Mouse (Mus musculus) retina, adult 2 months (tissue): Measurements from ENCODE around the gene Ppp1r35.

Experiments used
- DNase-seq: peaks from one replicate; pipeline ENCODE4 v3.0.0-alpha.2; 2012; ENCODE audit warnings: low read depth, low spot score

Gene Ppp1r35

GRCm38 (mm10) chr5:137751221-137751887, 27.3 kb upstream of the Ppp1r35 start:
- DNase-seq = no peak

GRCm38 (mm10) chr5:137751988-137752387, 26.7 kb upstream of the Ppp1r35 start:
- DNase-seq = no peak

- no peak for DNase-seq
Measured at GRCm38 (mm10) chr5:137753111-137753832, 25.4 kb upstream of the Ppp1r35 start.

GRCm38 (mm10) chr5:137755425-137755824, 23.2 kb upstream of the Ppp1r35 start:
- no peak for DNase-seq

DNA sequence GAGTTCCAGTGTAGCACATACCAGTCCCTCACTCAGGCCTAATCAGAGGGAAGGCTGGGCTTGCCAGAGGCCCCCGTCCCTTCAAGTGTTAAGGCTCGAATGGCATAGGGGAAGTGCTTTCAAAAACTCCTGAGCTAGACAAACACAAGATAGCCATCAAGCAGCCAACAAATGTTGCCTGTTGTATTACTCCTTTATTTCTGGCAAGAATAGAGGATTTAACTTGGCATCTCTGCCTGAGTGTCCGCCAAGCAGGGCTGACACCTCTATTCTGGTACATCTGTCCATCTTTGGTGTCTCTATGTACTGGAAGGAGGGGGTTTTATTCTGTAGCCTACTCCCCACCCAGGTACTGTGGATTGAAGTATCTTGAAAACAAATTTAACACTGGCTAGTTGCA, 22.5 kb upstream of the Ppp1r35 start:
- DNase-seq = no peak

- DNase-seq = no peak
Measured at GRCm38 (mm10) chr5:137756882-137757661, 21.6 kb upstream of the Ppp1r35 start.

GRCm38 (mm10) chr5:137757887-137758286, 20.8 kb upstream of the Ppp1r35 start:
- no peak for DNase-seq

DNA sequence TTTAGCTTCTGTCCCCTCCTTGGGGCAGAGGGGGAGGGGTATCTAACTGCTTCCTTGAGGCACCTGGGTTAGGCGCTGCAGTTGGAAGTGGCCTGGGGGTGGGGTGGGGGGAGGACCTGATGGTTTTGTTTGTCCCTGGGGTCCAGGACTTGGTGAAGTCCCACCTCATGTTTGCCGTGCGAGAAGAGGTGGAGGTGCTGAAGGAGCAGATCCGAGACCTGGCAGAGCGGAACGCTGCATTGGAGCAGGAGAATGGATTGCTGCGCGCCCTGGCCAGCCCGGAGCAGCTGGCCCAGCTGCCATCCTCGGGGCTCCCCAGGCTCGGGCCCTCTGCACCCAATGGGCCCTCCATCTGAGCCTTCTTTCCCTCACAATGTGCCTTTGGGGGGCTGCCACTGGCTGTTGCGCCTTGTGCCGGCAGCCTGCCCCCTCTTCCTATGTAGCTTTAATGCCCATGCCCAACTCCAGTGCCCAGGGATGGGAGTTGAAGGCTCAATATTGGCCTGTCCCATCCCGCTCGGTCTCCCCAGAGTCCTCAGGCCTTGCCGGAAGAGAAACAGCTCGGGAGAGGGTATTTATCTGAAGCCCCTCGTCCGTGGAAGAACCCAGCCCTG, 19.6 kb upstream of the Ppp1r35 start:
- no peak for DNase-seq

GRCm38 (mm10) chr5:137759971-137760412, 18.7 kb upstream of the Ppp1r35 start:
- no peak for DNase-seq

GRCm38 (mm10) chr5:137764609-137765340, 13.9 kb upstream of the Ppp1r35 start:
- DNase-seq = no peak

- DNase-seq = no peak
Measured at GRCm38 (mm10) chr5:137766270-137766669, 12.4 kb upstream of the Ppp1r35 start.

DNA sequence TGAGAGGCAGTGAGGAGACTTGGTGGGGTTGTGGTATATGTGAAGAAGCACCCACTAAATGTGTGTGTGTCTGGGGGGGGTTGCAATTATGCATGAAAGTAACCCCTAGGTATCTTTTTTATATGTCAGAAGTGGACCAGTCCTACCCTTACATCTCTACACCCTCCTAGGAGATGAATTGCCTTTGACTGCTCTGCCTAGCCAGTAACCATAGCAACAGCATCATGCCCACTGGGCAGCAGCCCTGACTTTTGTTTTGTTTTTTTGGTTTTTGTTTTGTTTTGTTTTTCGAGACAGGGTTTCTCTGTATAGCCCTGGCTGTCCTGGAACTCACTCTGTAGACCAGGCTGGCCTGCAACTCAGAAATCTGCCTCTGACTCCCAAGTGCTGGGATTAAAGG, 10.2 kb upstream of the Ppp1r35 start:
- DNase-seq = no peak

DNA sequence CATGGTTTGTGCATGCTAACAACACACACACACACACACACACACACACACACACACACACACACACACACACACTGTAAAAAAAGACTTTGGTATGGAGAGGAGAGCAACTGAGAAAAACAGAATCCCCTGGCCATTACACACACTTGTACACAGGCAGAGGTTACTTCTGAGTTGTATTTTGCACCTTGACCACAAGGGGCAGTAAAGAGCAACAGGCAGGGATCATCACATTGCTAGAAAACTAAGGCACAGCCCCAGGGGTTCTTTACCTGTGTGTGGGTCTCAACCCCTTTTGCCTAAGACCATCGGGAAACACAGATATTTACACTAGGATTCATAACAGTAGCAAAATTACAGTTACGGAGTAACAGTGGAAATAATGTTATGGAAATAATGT, 7.9 kb upstream of the Ppp1r35 start:
- peak; percentile 54 for DNase-seq

GRCm38 (mm10) chr5:137772755-137773154, 5.9 kb upstream of the Ppp1r35 start:
- DNase-seq = no peak

- DNase-seq = no peak
Measured at GRCm38 (mm10) chr5:137775587-137776290, 2.9 kb upstream of the Ppp1r35 start.

DNA sequence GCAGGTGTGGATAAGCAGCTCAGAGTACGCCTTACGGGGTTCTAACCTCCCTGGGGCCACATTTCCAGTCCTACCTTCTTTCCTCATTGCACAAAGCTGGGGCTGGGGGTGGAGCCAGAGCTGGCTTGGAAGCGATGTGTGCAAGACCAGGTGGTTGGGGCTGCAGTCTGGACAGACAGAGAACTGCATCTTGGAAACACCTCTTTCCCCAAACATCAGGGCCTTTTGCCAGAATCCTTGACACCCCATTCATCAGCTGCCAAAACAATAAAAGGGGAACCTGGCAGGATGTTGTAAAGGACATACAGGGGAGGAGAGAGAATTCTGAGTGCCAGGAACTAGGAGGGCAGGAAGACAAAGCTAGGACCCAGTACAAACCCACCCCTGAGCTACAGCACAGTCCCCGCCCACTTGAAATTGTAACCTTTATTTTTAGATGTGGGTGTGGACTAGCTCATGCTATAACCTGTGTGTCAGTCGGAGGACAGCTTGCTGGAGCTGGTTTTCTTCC, 2.2 kb upstream of the Ppp1r35 start:
- DNase-seq = no peak

- DNase-seq = no peak
Measured at GRCm38 (mm10) chr5:137777267-137777845, 1.3 kb upstream of the Ppp1r35 start.

GRCm38 (mm10) chr5:137779053-137779933, 644 bp downstream of the Ppp1r35 start:
- DNase-seq = no peak

DNA sequence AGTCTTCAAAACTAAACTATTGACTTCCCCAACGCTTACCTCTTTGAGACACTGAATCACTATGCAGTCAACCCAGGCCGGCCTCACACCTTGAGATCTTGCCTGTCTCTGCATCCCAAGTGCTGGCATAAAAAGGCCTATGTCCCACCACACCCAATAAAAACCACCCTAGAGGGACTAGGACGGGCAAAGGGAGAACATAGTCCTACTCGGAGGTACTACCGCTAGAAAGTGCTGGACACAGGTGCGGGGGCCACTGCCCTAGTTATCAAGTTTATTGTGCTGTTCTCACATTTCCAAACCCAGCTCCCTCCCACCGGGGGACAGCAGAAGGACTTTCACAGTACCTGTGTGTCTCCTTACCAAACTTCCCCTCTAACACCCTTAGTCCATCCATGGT, 3.0 kb downstream of the Ppp1r35 start:
- DNase-seq = no peak
